Mouse (Mus musculus): ENCODE measurements around the gene Olfr1115. TPM values are rescaled to one million over a fixed set of nuclear protein-coding genes. Genes with fewer than 3 reads are reported as not detected.

The Olfr1115 gene
- polyA plus RNA-seq (2015; fragmentation: Nextera tagmentation; extraction: Ambion mirVana) = not detected in 2 replicates

GRCm38 (mm10) chr2:87247713-87248112 is at the start of gene Olfr1115:
Gene Olfr1115 (plus strand): TSS chr2:87248013.

GRCm38 (mm10) chr2:87208670-87209069 is 39.1 kb upstream of the Olfr1115 start, which contains the start of gene Olfr1113:
Gene Olfr1113 (plus strand): TSS chr2:87208970.

GRCm38 (mm10) chr2:87267234-87267633 is 19.4 kb downstream of the Olfr1115 start, which contains the start of gene Olfr1116:
Gene Olfr1116 (plus strand): TSS chr2:87267534.

Small RNAs within 50 kb of the gene (microRNA-seq; reads per million reads assigned to microRNA genes)
- gene Gm27438 (ENCODE audit: borderline replicate concordance, insufficient number of aligned reads) = not detected

Other genes with a start within 250 kb of the Olfr1115 start
- not detected in 2 replicates for gene Olfr1102, start 249.6 kb upstream of the Olfr1115 start, polyA plus RNA-seq (2015; fragmentation: Nextera tagmentation; extraction: Ambion mirVana)
- not detected in 2 replicates for gene Olfr1104, start 220.9 kb upstream of the Olfr1115 start, polyA plus RNA-seq (2015; fragmentation: Nextera tagmentation; extraction: Ambion mirVana)
- gene Olfr1105, start 211.5 kb upstream of the Olfr1115 start, polyA plus RNA-seq (2015; fragmentation: Nextera tagmentation; extraction: Ambion mirVana) = not detected in 2 replicates
- not detected in 2 replicates for gene Olfr1106, start 195.7 kb upstream of the Olfr1115 start, polyA plus RNA-seq (2015; fragmentation: Nextera tagmentation; extraction: Ambion mirVana)
- gene Olfr1107, start 172.2 kb upstream of the Olfr1115 start, polyA plus RNA-seq (2015; fragmentation: Nextera tagmentation; extraction: Ambion mirVana) = not detected in 2 replicates
- not detected in 2 replicates for gene Olfr1109, start 152.0 kb upstream of the Olfr1115 start, polyA plus RNA-seq (2015; fragmentation: Nextera tagmentation; extraction: Ambion mirVana)
- gene Olfr259, start 133.4 kb upstream of the Olfr1115 start, polyA plus RNA-seq (2015; fragmentation: Nextera tagmentation; extraction: Ambion mirVana) = not detected in 2 replicates
- gene Olfr1110, start 107.7 kb upstream of the Olfr1115 start, polyA plus RNA-seq (2015; fragmentation: Nextera tagmentation; extraction: Ambion mirVana) = not detected in 2 replicates
- not detected in 2 replicates for gene Olfr1111, start 95.4 kb upstream of the Olfr1115 start, polyA plus RNA-seq (2015; fragmentation: Nextera tagmentation; extraction: Ambion mirVana)
- gene Olfr1112, start 60.2 kb upstream of the Olfr1115 start, polyA plus RNA-seq (2015; fragmentation: Nextera tagmentation; extraction: Ambion mirVana) = not detected in 2 replicates
- not detected in 2 replicates for gene Olfr1113, start 39.0 kb upstream of the Olfr1115 start, polyA plus RNA-seq (2015; fragmentation: Nextera tagmentation; extraction: Ambion mirVana)
- gene Olfr1116, start 19.5 kb downstream of the Olfr1115 start, polyA plus RNA-seq (2015; fragmentation: Nextera tagmentation; extraction: Ambion mirVana) = not detected in 2 replicates
- not detected in 2 replicates for gene Olfr1118, start 59.6 kb downstream of the Olfr1115 start, polyA plus RNA-seq (2015; fragmentation: Nextera tagmentation; extraction: Ambion mirVana)
- not detected in 2 replicates for gene Olfr1120, start 106.8 kb downstream of the Olfr1115 start, polyA plus RNA-seq (2015; fragmentation: Nextera tagmentation; extraction: Ambion mirVana)
- gene Olfr1121, start 121.9 kb downstream of the Olfr1115 start, polyA plus RNA-seq (2015; fragmentation: Nextera tagmentation; extraction: Ambion mirVana) = not detected in 2 replicates
- gene Olfr1122, start 137.8 kb downstream of the Olfr1115 start, polyA plus RNA-seq (2015; fragmentation: Nextera tagmentation; extraction: Ambion mirVana) = not detected in 2 replicates
- gene Olfr1123, start 168.6 kb downstream of the Olfr1115 start, polyA plus RNA-seq (2015; fragmentation: Nextera tagmentation; extraction: Ambion mirVana) = not detected in 2 replicates
- 0.08 TPM in 1 of 2 replicates, not detected in the other for gene Olfr1124, start 182.3 kb downstream of the Olfr1115 start, polyA plus RNA-seq (2015; fragmentation: Nextera tagmentation; extraction: Ambion mirVana)
- not detected in 2 replicates for gene Olfr1126, start 205.9 kb downstream of the Olfr1115 start, polyA plus RNA-seq (2015; fragmentation: Nextera tagmentation; extraction: Ambion mirVana)
- not detected in 2 replicates for gene Pramel7, start 249.1 kb downstream of the Olfr1115 start, polyA plus RNA-seq (2015; fragmentation: Nextera tagmentation; extraction: Ambion mirVana)

Data from adrenal gland, postnatal 0 days (tissue).